Mouse (Mus musculus) MEL (cell line): ENCODE measurements around the gene Spem2. TPM values are rescaled to one million over a fixed set of nuclear protein-coding genes. Genes with fewer than 3 reads are reported as not detected.
A peak's percentile ranks its signal among the peaks of the same experiment; 100 is the strongest.

Experiments used
- DNase-seq: peaks from one replicate; pipeline ENCODE4 v3.0.0; 2011; ENCODE audit warnings: low read depth, low spot score
- H3K27ac ChIP-seq: 2 replicates; pipeline ENCODE4 v1.5.1; 2012; ENCODE audit warnings: low read depth, mild to moderate bottlenecking, control low read depth, low read length, moderate library complexity; ENCODE audit not compliant: control insufficient read depth
- H3K27me3 ChIP-seq, 2 experiments: fragments of 150-350 bp in 1 of 2; sonication (generic) in 1 of 2; 2 replicates each; pipeline ENCODE4 v1.6.1; 2012; ENCODE audit warnings: low read length in 2 of 2, mild to moderate bottlenecking in 2 of 2, improper control_type of control experiment in 1 of 2, moderate library complexity in 1 of 2; ENCODE audit not compliant: insufficient read depth in 2 of 2, control insufficient read depth in 1 of 2
- H3K36me3 ChIP-seq, 2 experiments: 2 replicates each; pipeline ENCODE4 v1.6.1; 2012 to 2014; ENCODE audit warnings: low read length in 2 of 2, improper control_type of control experiment in 1 of 2, inconsistent platforms in 1 of 2, mild to moderate bottlenecking in 1 of 2; ENCODE audit not compliant: insufficient read depth in 2 of 2, control insufficient read depth in 1 of 2
- H3K4me1 ChIP-seq, 2 experiments: fragments of 150-350 bp in 1 of 2; sonication (generic) in 1 of 2; 2 replicates each; pipeline ENCODE4 v1.6.1; 2012; ENCODE audit warnings: low read length in 2 of 2, improper control_type of control experiment in 1 of 2, mild to moderate bottlenecking in 1 of 2; ENCODE audit not compliant: insufficient read depth in 2 of 2, control insufficient read depth in 1 of 2
- H3K4me3 ChIP-seq, 2 experiments: fragments of 150-350 bp in 1 of 2; sonication (generic) in 1 of 2; 2 replicates each; pipeline ENCODE4 v1.5.1; 2012; ENCODE audit warnings: low read depth in 2 of 2, low read length in 2 of 2, mild to moderate bottlenecking in 2 of 2, moderate library complexity in 2 of 2, control low read depth in 1 of 2, improper control_type of control experiment in 1 of 2; ENCODE audit not compliant: control insufficient read depth in 1 of 2, insufficient read depth in 1 of 2
- H3K79me2 ChIP-seq: 2 replicates; pipeline ENCODE4 v1.6.1; 2012; ENCODE audit warnings: mild to moderate bottlenecking, low read length, moderate library complexity; ENCODE audit not compliant: control insufficient read depth, poor library complexity, insufficient read depth
- H3K9ac ChIP-seq: 2 replicates; pipeline ENCODE4 v1.6.1; 2012; ENCODE audit warnings: low read depth, mild to moderate bottlenecking, control low read depth, low read length, moderate library complexity; ENCODE audit not compliant: control insufficient read depth, poor library complexity, severe bottlenecking
- H3K9me3 ChIP-seq: fragments of 150-350 bp; sonication (generic); replicated peaks from 2 replicates; pipeline ENCODE4 v1.6.1; 2012; ENCODE audit warnings: mild to moderate bottlenecking, low read length, improper control_type of control experiment, moderate library complexity; ENCODE audit not compliant: insufficient read depth
- EP300 ChIP-seq, 2 experiments: IDR thresholded peaks; 2 replicates each; pipeline ENCODE4 v1.6.1; 2011; ENCODE audit warnings: improper control_type of control experiment in 2 of 2, low read length in 2 of 2, low read depth in 1 of 2, mild to moderate bottlenecking in 1 of 2
- GABPA ChIP-seq: IDR thresholded peaks from 2 replicates; pipeline ENCODE4 v1.6.1; 2012; ENCODE audit warnings: low read depth, mild to moderate bottlenecking, inconsistent platforms, low read length, improper control_type of control experiment, moderate library complexity
- GATA1 ChIP-seq: IDR thresholded peaks from 2 replicates; pipeline ENCODE4 v1.6.1; 2011; ENCODE audit warnings: low read depth, low read length, improper control_type of control experiment
- KAT2A ChIP-seq: conservative IDR thresholded peaks from 2 replicates; pipeline ENCODE4 v1.6.1; 2012; ENCODE audit warnings: low read depth, low read length, improper control_type of control experiment, inconsistent platforms
- MAZ ChIP-seq: IDR thresholded peaks from 2 replicates; pipeline ENCODE4 v1.6.1; 2012; ENCODE audit warnings: low read depth, mild to moderate bottlenecking, inconsistent platforms, low read length, improper control_type of control experiment
- NRF1 ChIP-seq: IDR thresholded peaks from 2 replicates; pipeline ENCODE4 v1.6.1; 2014; ENCODE audit warnings: low read depth, mild to moderate bottlenecking, inconsistent platforms, low read length, improper control_type of control experiment, moderate library complexity; ENCODE audit not compliant: poor library complexity, insufficient read depth, severe bottlenecking
- POLR2AphosphoS5 ChIP-seq: IDR thresholded peaks from 2 replicates; pipeline ENCODE4 v1.6.1; 2012; ENCODE audit warnings: low read depth, borderline replicate concordance, mild to moderate bottlenecking, inconsistent platforms, low read length, moderate library complexity, mixed read lengths
- RAD21 ChIP-seq: IDR thresholded peaks from 2 replicates; pipeline ENCODE4 v1.6.1; 2011; ENCODE audit warnings: mild to moderate bottlenecking, low read depth, low read length, improper control_type of control experiment
- RCOR1 ChIP-seq: IDR thresholded peaks from 2 replicates; pipeline ENCODE4 v1.6.1; 2012; ENCODE audit warnings: low read depth, mild to moderate bottlenecking, inconsistent platforms, low read length, improper control_type of control experiment
- SIN3A ChIP-seq: IDR thresholded peaks from 2 replicates; pipeline ENCODE4 v1.6.1; 2012; ENCODE audit warnings: low read length, improper control_type of control experiment, inconsistent platforms
- TCF12 ChIP-seq: IDR thresholded peaks from 2 replicates; pipeline ENCODE4 v1.6.1; 2014; ENCODE audit warnings: low read depth, mild to moderate bottlenecking, inconsistent platforms, low read length, improper control_type of control experiment, moderate library complexity
- UBTF ChIP-seq: IDR thresholded peaks from 2 replicates; pipeline ENCODE4 v1.6.1; 2012; ENCODE audit warnings: low read depth, mild to moderate bottlenecking, inconsistent platforms, low read length, improper control_type of control experiment, moderate library complexity, borderline replicate concordance; ENCODE audit not compliant: insufficient read depth
- ZC3H11A ChIP-seq: IDR thresholded peaks from 2 replicates; pipeline ENCODE4 v1.6.1; 2012; ENCODE audit warnings: low read depth, mild to moderate bottlenecking, inconsistent platforms, low read length, improper control_type of control experiment
- ZKSCAN1 ChIP-seq: IDR thresholded peaks from 2 replicates; pipeline ENCODE4 v1.6.1; 2012; ENCODE audit warnings: low read depth, mild to moderate bottlenecking, inconsistent platforms, low read length, improper control_type of control experiment, moderate library complexity
- ZNF384 ChIP-seq: IDR thresholded peaks from 2 replicates; pipeline ENCODE4 v1.6.1; 2012; ENCODE audit warnings: low read depth, mild to moderate bottlenecking, inconsistent platforms, low read length, improper control_type of control experiment
- polyA plus RNA-seq, 2 experiments: library from polyadenylated mRNA; stranded (reverse) in 1 of 2; unstranded in 1 of 2; fragments of >175 nt in 1 of 2; fragments of >200 nt in 1 of 2; gene quantifications; 2 replicates each; pipeline versions ENCODE4 v1.2.1 to v1.2.4; 2012; ENCODE audit warnings: low replicate concordance in 2 of 2, low read depth in 1 of 2; ENCODE audit not compliant: insufficient read length in 2 of 2, insufficient read depth in 1 of 2, missing spikeins in 1 of 2
- total RNA-seq: library from RNA; depleted of rRNA; stranded (reverse); fragments of 300-350 nt; gene quantifications from 2 replicates; pipeline ENCODE4 v1.2.3, GENCODE M21; 2012

Spem2 gene
- total and polyA plus RNA-seq, 3 experiments: not detected

DNA sequence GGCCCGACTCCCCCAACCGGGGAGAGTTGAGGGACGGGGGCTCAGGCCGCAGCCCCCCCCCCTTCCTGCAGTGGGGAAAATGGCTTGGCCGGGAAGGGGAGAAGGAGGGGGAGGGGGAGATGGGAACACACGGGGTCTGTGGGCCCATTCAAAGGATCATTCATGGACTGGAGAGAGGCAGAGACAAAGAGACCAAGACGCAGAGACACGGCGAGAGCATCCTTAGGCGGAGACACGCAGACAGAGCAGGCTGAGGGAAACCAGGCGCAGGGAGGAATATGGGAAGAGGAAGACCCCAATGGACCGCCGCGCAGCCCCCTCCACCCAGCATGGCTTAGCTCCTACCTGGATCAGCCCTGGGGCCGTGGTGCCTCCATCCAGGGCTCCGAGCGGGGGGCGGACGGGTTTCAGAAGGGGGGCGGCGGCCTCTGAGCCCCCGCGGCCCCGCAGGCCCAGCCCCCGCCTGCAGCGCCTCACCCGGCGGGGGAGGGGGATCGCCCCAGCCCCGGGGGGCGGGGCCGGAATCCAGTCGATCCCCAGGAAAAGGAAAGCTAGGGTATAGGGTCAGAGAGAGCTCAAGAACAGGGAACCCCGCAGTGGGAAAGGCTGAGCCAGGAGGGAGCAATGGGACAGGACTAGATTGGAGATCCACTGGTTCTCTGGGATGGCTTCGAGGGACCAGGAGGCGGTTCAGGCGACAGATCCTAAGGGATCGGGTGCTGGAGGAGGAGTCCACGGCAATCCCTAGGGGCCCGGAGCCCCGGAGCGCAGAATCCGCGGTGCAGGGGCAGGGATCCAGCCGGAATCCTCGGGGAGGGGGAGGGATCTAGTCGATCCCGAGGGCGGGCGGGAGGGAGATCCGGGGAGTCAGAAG is 18.7 kb upstream of the Spem2 start:
- Histone ChIP-seq H3K4me3 (peak overlapping the region; percentile 60 to 97), H3K79me2 (peaks cover 1% of the 10 kb centered on the region; the same call in 1 of the 2 replicates), H3K27me3 (no peaks in the 10 kb centered on the region; a peak in 1 of 4 replicates), H3K27ac (no peak overlapping the region), H3K9ac (peak overlapping the region; percentile 67), H3K36me3 (peaks cover 0 to 14% of the 10 kb centered on the region in 2 experiments; a peak in 2 of 4 replicates), H3K9me3 (no peaks in the 10 kb centered on the region), H3K4me1 (peaks cover 10 to 28% of the 10 kb centered on the region in 2 experiments)
- DNase-seq: peak; percentile 41
- TF ChIP-seq UBTF: 0 out of 2 replicates have a peak, but pooled peaks have one; percentile 56
- no peak for TF ChIP-seq TCF12
- TF ChIP-seq RCOR1: no peak
- no peak for TF ChIP-seq RAD21
- no peak for TF ChIP-seq POLR2AphosphoS5
- no peak for TF ChIP-seq GATA1
- TF ChIP-seq ZKSCAN1: no peak
- no peak for TF ChIP-seq ZNF384
- no peak for TF ChIP-seq NRF1
- no peak for TF ChIP-seq GABPA
- no peak for TF ChIP-seq KAT2A
- peak; percentile 64; the same call in 1 of the 2 replicates for TF ChIP-seq MAZ
- TF ChIP-seq ZC3H11A: no peak

- no peak overlapping the region for H3K27ac ChIP-seq
- peaks cover 0 to 14% of the 10 kb centered on the region in 2 experiments; a peak in 2 of 4 replicates for H3K36me3 ChIP-seq
- no peaks in the 10 kb centered on the region; a peak in 1 of 4 replicates for H3K27me3 ChIP-seq
- TF ChIP-seq EP300 (IDR thresholded peaks at IDR 0.05; ENCODE audit: low read depth in 1 of 2, low read length in 2 of 2): no peak
- TF ChIP-seq SIN3A: peak; percentile 18; the same call in 1 of the 2 replicates
- DNase-seq: no peak
- peaks cover 10 to 28% of the 10 kb centered on the region in 2 experiments for H3K4me1 ChIP-seq
- H3K9me3 ChIP-seq: no peaks in the 10 kb centered on the region
- H3K79me2 ChIP-seq: peaks cover 1% of the 10 kb centered on the region; the same call in 1 of the 2 replicates
- H3K4me3 ChIP-seq: no peak overlapping the region
- H3K9ac ChIP-seq: no peak overlapping the region
These were observed 17.7 kb upstream of the Spem2 start for GRCm38 (mm10) chr11:69835966-69836335.
